Mouse (Mus musculus) layer of hippocampus, postnatal 14 days (tissue): ENCODE measurements around the gene Sp100. TPM values are rescaled to one million over a fixed set of nuclear protein-coding genes. Genes with fewer than 3 reads are reported as not detected.

ENCODE experiments used
- DNase-seq, 2 experiments: peaks; one replicate each; pipeline ENCODE4 v3.0.0; 2021 to 2022; ENCODE audit warnings: low spot score in 2 of 2, mixed read lengths in 1 of 2
- microRNA-seq, 2 experiments: library from miRNA; unstranded; fragments of <30 nt; microRNA quantifications; one replicate each; pipeline ENCODE4 v1.2.0; 2021
- total RNA-seq, 2 experiments: library from RNA; stranded (reverse); gene quantifications; 2 replicates each; pipeline ENCODE4 v1.2.3; 2021

The Sp100 gene
- total RNA-seq, 2 experiments from 2014 or later = 0.43 to 0.44 TPM

GRCm38 (mm10) chr1:85744539-85744938, 94.8 kb downstream of the Sp100 start:
- no peak for DNase-seq

- no peak for DNase-seq
Observed at GRCm38 (mm10) chr1:85746511-85746910, 96.7 kb downstream of the Sp100 start.

- no peak for DNase-seq
Observed at GRCm38 (mm10) chr1:85749829-85750228, 100.0 kb downstream of the Sp100 start.

- DNase-seq = no peak
Observed at GRCm38 (mm10) chr1:85750650-85751049, 100.9 kb downstream of the Sp100 start.

GRCm38 (mm10) chr1:85751494-85751893, 101.7 kb downstream of the Sp100 start:
- DNase-seq = no peak

- no peak for DNase-seq
Observed at GRCm38 (mm10) chr1:85751932-85752680, 102.3 kb downstream of the Sp100 start.

- DNase-seq = no peak
Observed at GRCm38 (mm10) chr1:85757531-85758230, 107.9 kb downstream of the Sp100 start.

- no peak for DNase-seq
Observed at GRCm38 (mm10) chr1:85758231-85758968, 108.6 kb downstream of the Sp100 start.

- DNase-seq = no peak
Observed at GRCm38 (mm10) chr1:85758969-85759293, 109.1 kb downstream of the Sp100 start.

Small RNAs within 50 kb of the gene (microRNA-seq; reads per million reads assigned to microRNA genes)
- gene Mir8096 = 0 reads per million in 2 experiments

Other genes with a start within 250 kb of the Sp100 start
- gene G530012D18Rik, start 74.3 kb upstream of the Sp100 start, total RNA-seq = not detected
- 1 to 10 TPM in 1 of 2 experiments, under 1 TPM in 1; 0.38 to 1.8 TPM for gene Sp110, start 51.2 kb upstream of the Sp100 start, total RNA-seq
- under 1 TPM; 0.60 to 0.65 TPM for gene Sp140, start 49.6 kb upstream of the Sp100 start, total RNA-seq
- gene A630001G21Rik, start 128.7 kb downstream of the Sp100 start, total RNA-seq = under 1 TPM in 1 of 2 experiments, not detected in 1; 0.36 TPM
- gene Cab39, start 143.5 kb downstream of the Sp100 start, total RNA-seq = 100 to 1,000 TPM; 126 to 129 TPM
- gene Itm2c, start 244.3 kb downstream of the Sp100 start, total RNA-seq = 100 to 1,000 TPM; 505 to 525 TPM